Mouse (Mus musculus) hindbrain, embryonic 12.5 days (tissue): ENCODE measurements at regions not wholly inside any gene's neighbourhood (a gene's known extent, or its start where the extent isn't known, plus 50 kb on each side); places are given as distances from the start of the nearest gene placed in this dataset.
"Not testable (repeated sequence)": the region's sequence is repeated elsewhere in the genome, so short reads cannot be mapped to it uniquely, and the experiment has no call there.

Experiments used
- ATAC-seq: fragments of 200-750 bp; cut with Nextera tagmentation; 2 replicates; pipeline ENCODE4 v1.8.0; 2017; ENCODE audit warnings: moderate TSS enrichment; ENCODE audit not compliant: low FRiP score
- H3K27ac ChIP-seq: fragments of 300-500 bp; sonication (generic); 2 replicates; pipeline ENCODE4 v1.5.1; 2016; ENCODE audit warnings: mild to moderate bottlenecking
- H3K27me3 ChIP-seq: fragments of 300-500 bp; sonication (generic); 2 replicates; pipeline ENCODE4 v1.6.1; 2016; ENCODE audit warnings: mild to moderate bottlenecking
- H3K36me3 ChIP-seq: fragments of 300-500 bp; sonication (generic); 2 replicates; pipeline ENCODE4 v1.6.1; 2016; ENCODE audit warnings: mild to moderate bottlenecking
- H3K4me1 ChIP-seq: fragments of 300-500 bp; sonication (generic); 2 replicates; pipeline ENCODE4 v1.6.1; 2016
- H3K4me2 ChIP-seq: fragments of 300-500 bp; sonication (generic); replicated peaks from 2 replicates; pipeline ENCODE4 v1.6.1; 2016; ENCODE audit warnings: mild to moderate bottlenecking
- H3K4me3 ChIP-seq: fragments of 300-500 bp; sonication (generic); 2 replicates; pipeline ENCODE4 v1.5.1; 2016; ENCODE audit warnings: mild to moderate bottlenecking
- H3K9ac ChIP-seq: fragments of 300-500 bp; sonication (generic); 2 replicates; pipeline ENCODE4 v1.6.1; 2016; ENCODE audit warnings: mild to moderate bottlenecking, moderate library complexity
- H3K9me3 ChIP-seq: fragments of 300-500 bp; sonication (generic); replicated peaks from 2 replicates; pipeline ENCODE4 v1.6.1; 2016; ENCODE audit warnings: mild to moderate bottlenecking
- WGBS: fragments of 180-500 bp; shearing (Covaris S2); methylation state at CpG from one replicate; pipeline ENCODE4 v1.1.7; 2016; 5-methylcytosine and 5-hydroxymethylcytosine counted together

GRCm38 (mm10) chr1:12507997-12508396 lies 1094.1 kb downstream of the A830018L16Rik start:
- Histone ChIP-seq H3K4me2 (no peak overlapping the region), H3K4me1 (no peaks in the 10 kb centered on the region), H3K4me3 (no peak overlapping the region), H3K9ac (no peak overlapping the region), H3K9me3 (no peaks in the 10 kb centered on the region), H3K27ac (no peak overlapping the region), H3K27me3 (no peaks in the 10 kb centered on the region), H3K36me3 (no peaks in the 10 kb centered on the region)
- 64% methylated on average over 3 of the region's 3 CpGs for WGBS
- ATAC-seq, result no peak

DNA sequence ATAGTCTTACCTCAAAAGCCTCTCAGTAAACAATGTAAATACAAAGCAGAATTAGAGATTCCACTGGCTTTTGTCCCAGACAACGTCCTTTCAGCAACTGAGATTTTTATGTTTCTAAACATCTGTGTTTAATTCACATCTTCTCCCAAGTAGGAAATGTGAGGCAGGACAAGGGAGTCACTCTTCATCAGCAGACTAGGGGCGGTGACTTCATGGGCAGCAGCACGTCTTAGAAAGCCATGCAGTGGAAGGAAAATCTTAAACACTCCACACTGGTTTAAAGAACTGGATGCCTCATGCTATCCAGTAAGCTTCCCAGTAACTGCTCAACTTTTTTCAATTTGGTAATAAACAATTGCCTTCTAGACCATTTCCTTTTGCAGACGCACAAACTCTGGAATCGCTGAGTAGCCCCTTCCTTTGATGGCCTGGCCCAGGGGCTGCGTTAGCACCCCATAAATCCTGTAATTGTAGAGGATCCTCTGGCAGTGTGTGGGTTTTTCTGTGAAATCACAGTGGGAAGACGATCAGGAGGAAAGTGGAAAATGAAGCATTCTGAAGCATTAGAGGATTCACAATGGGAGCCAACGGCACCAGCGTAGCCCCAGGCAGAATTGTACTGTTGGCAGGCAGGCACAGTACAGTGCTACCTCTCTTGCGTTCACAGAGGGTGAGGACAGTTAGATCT lies 1096.4 kb downstream of the A830018L16Rik start:
- no peak overlapping the region for H3K27ac ChIP-seq
- no peak overlapping the region for H3K4me2 ChIP-seq
- H3K9me3 ChIP-seq, result no peaks in the 10 kb centered on the region
- 78% methylated on average over 10 of the region's 10 CpGs for WGBS
- no peak overlapping the region for H3K9ac ChIP-seq
- no peaks in the 10 kb centered on the region for H3K4me1 ChIP-seq
- H3K27me3 ChIP-seq, result no peaks in the 10 kb centered on the region
- no peak for ATAC-seq
- no peak overlapping the region for H3K4me3 ChIP-seq
- H3K36me3 ChIP-seq, result no peaks in the 10 kb centered on the region

DNA sequence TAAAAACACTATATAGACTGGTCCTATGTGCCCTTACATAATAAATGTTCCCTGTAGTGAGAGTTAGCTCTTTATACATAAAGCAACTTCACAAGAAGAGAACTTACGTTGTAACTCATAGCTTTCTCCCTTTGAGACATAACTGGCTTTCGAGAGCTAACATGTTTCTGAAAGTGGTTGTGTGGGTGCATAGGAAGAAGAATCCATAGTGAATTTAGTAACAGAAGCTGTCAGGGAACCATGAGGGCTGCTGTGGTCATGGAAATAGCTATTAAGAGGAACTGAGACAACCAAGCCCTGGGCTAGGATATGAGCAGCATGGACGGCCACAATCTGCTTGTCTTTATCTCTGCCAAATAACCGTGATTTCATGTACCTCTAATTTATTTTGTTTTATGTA lies 1105.7 kb downstream of the A830018L16Rik start:
- H3K9ac ChIP-seq, result no peak overlapping the region
- ATAC-seq, result no peak
- no peak overlapping the region for H3K4me3 ChIP-seq
- no peaks in the 10 kb centered on the region for H3K36me3 ChIP-seq
- H3K4me2 ChIP-seq, result no peak overlapping the region
- no peak overlapping the region for H3K27ac ChIP-seq
- H3K9me3 ChIP-seq, result no peaks in the 10 kb centered on the region
- 90% methylated on average over 4 of the region's 4 CpGs for WGBS
- no peaks in the 10 kb centered on the region for H3K4me1 ChIP-seq
- no peaks in the 10 kb centered on the region for H3K27me3 ChIP-seq

GRCm38 (mm10) chr1:12555859-12556258 lies 1142.0 kb downstream of the A830018L16Rik start:
- 80% methylated on average over 4 of the region's 4 CpGs for WGBS
- Histone ChIP-seq H3K4me3 (no peak overlapping the region), H3K27me3 (no peaks in the 10 kb centered on the region), H3K36me3 (no peaks in the 10 kb centered on the region), H3K27ac (no peak overlapping the region), H3K9ac (no peak overlapping the region), H3K9me3 (no peaks in the 10 kb centered on the region), H3K4me2 (no peak overlapping the region), H3K4me1 (no peaks in the 10 kb centered on the region)
- no peak for ATAC-seq

GRCm38 (mm10) chr1:12571755-12572358 lies 1158.0 kb downstream of the A830018L16Rik start:
- 41% methylated on average over 7 of the region's 7 CpGs for WGBS
- no peaks in the 10 kb centered on the region for H3K27me3 ChIP-seq

DNA sequence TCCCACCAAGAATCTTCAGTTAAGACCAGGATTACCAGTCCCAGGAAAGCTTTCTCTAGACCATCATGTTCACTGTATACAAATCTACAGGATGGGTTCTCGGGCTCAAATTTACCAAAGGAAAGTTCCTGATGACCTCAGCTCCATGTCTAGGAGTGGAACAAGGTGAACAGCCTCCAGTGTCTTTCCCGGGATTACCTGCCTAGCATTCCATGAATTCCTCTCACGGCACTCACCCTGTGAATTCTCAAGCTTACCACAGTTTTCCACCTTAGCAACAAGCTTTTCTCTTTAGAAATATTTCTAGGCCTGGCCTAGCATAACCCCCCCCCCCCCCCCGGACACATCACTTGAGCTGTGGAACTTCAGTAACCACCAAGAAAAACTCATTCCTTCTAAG lies 1158.9 kb downstream of the A830018L16Rik start:
- 78% methylated on average over 4 of the region's 4 CpGs for WGBS
- Histone ChIP-seq H3K4me3 (no peak overlapping the region), H3K27ac (no peak overlapping the region), H3K9me3 (no peaks in the 10 kb centered on the region), H3K9ac (no peak overlapping the region), H3K4me1 (peaks cover 10% of the 10 kb centered on the region), H3K36me3 (no peaks in the 10 kb centered on the region), H3K4me2 (no peak overlapping the region), H3K27me3 (no peaks in the 10 kb centered on the region)
- no peak for ATAC-seq

More at GRCm38 (mm10) chr1:12571755-12572358, 1158.0 kb downstream of the A830018L16Rik start:
- Histone ChIP-seq H3K9me3 (no peaks in the 10 kb centered on the region), H3K9ac (no peak overlapping the region), H3K4me2 (no peak overlapping the region), H3K36me3 (no peaks in the 10 kb centered on the region), H3K27ac (no peak overlapping the region), H3K4me1 (peaks cover 2% of the 10 kb centered on the region; the same call in 1 of the 2 replicates), H3K4me3 (no peak overlapping the region)
- ATAC-seq, result no peak

GRCm38 (mm10) chr1:12574274-12574673 lies 1160.4 kb downstream of the A830018L16Rik start:
- Histone ChIP-seq H3K9ac (no peak overlapping the region), H3K27ac (no peak overlapping the region), H3K27me3 (no peaks in the 10 kb centered on the region), H3K4me3 (no peak overlapping the region), H3K9me3 (no peaks in the 10 kb centered on the region), H3K4me1 (peaks cover 10% of the 10 kb centered on the region), H3K36me3 (no peaks in the 10 kb centered on the region), H3K4me2 (no peak overlapping the region)
- 78% methylated on average over 5 of the region's 5 CpGs for WGBS
- ATAC-seq, result no peak

GRCm38 (mm10) chr1:12577027-12577703 lies 1163.3 kb downstream of the A830018L16Rik start:
- no peak overlapping the region for H3K9ac ChIP-seq
- H3K4me3 ChIP-seq, result 0 out of 2 replicates have a peak overlapping the region, but pooled peaks have one; percentile 11

GRCm38 (mm10) chr1:12577978-12578377 lies 1164.1 kb downstream of the A830018L16Rik start:
- no peaks in the 10 kb centered on the region for H3K9me3 ChIP-seq
- H3K4me2 ChIP-seq, result no peak overlapping the region
- no peak for ATAC-seq
- no peaks in the 10 kb centered on the region for H3K27me3 ChIP-seq
- WGBS, result 72% methylated on average over 1 of the region's 1 CpGs
- no peaks in the 10 kb centered on the region for H3K36me3 ChIP-seq
- no peak overlapping the region for H3K4me3 ChIP-seq
- no peak overlapping the region for H3K9ac ChIP-seq
- no peak overlapping the region for H3K27ac ChIP-seq
- peaks cover 10% of the 10 kb centered on the region for H3K4me1 ChIP-seq

More at GRCm38 (mm10) chr1:12577027-12577703, 1163.3 kb downstream of the A830018L16Rik start:
- ATAC-seq, result peak; percentile 69; the same call in 1 of the 2 replicates
- H3K27me3 ChIP-seq, result no peaks in the 10 kb centered on the region
- 3% methylated on average over 13 of the region's 13 CpGs for WGBS
- peak overlapping the region; percentile 68 for H3K27ac ChIP-seq
- H3K9me3 ChIP-seq, result no peaks in the 10 kb centered on the region
- H3K4me1 ChIP-seq, result peaks cover 10% of the 10 kb centered on the region
- peak overlapping the region; percentile 46 for H3K4me2 ChIP-seq
- no peaks in the 10 kb centered on the region for H3K36me3 ChIP-seq

- no peaks in the 10 kb centered on the region for H3K4me1 ChIP-seq
- no peak overlapping the region for H3K27ac ChIP-seq
- no peaks in the 10 kb centered on the region for H3K36me3 ChIP-seq
- WGBS, result 44% methylated on average over 3 of the region's 3 CpGs
- H3K4me2 ChIP-seq, result no peak overlapping the region
- H3K9ac ChIP-seq, result no peak overlapping the region
- ATAC-seq, result no peak
- H3K9me3 ChIP-seq, result no peaks in the 10 kb centered on the region
- no peak overlapping the region for H3K4me3 ChIP-seq
- no peaks in the 10 kb centered on the region; the same call in 1 of the 2 replicates for H3K27me3 ChIP-seq
Measured at GRCm38 (mm10) chr1:12583012-12583411, 1169.1 kb downstream of the A830018L16Rik start.

GRCm38 (mm10) chr1:12586981-12587380 lies 1173.1 kb downstream of the A830018L16Rik start:
- H3K4me2 ChIP-seq, H3K27ac ChIP-seq, H3K36me3 ChIP-seq, H3K4me3 ChIP-seq, H3K27me3 ChIP-seq, H3K4me1 ChIP-seq, ATAC-seq, H3K9me3 ChIP-seq, H3K9ac ChIP-seq: not testable (repeated sequence)
- WGBS, result 94% methylated on average over 6 of the region's 6 CpGs

GRCm38 (mm10) chr1:12612102-12612501 lies 1198.2 kb downstream of the A830018L16Rik start:
- 86% methylated on average over 4 of the region's 4 CpGs for WGBS
- Histone ChIP-seq H3K27ac (no peak overlapping the region), H3K9ac (no peak overlapping the region), H3K9me3 (no peaks in the 10 kb centered on the region), H3K36me3 (no peaks in the 10 kb centered on the region), H3K4me1 (no peaks in the 10 kb centered on the region), H3K4me3 (no peak overlapping the region), H3K4me2 (no peak overlapping the region), H3K27me3 (no peaks in the 10 kb centered on the region)
- no peak for ATAC-seq
